Mouse (Mus musculus): ENCODE measurements at regions not wholly inside any gene's neighbourhood (a gene's known extent, or its start where the extent isn't known, plus 50 kb on each side); places are given as distances from the start of the nearest gene placed in this dataset.

- no peak for TF ChIP-seq POLR2AphosphoS2 (IDR thresholded peaks at IDR 0.05; ENCODE audit: insufficient read length, low read depth)
- TF ChIP-seq POLR2A (IDR thresholded peaks at IDR 0.05; ENCODE audit: insufficient read length, low read depth), result no peak
- no peak for TF ChIP-seq CEBPB (IDR thresholded peaks at IDR 0.05; ENCODE audit: insufficient read depth, poor library complexity, severe bottlenecking)
- no peak for TF ChIP-seq MYOG (IDR thresholded peaks at IDR 0.05; ENCODE audit: control insufficient read depth in 1 of 3, insufficient read depth in 1 of 3, insufficient read length in 2 of 3, low read depth in 2 of 3)
- no peak for TF ChIP-seq SRF (IDR thresholded peaks at IDR 0.05; ENCODE audit: control insufficient read depth, insufficient read length, low read depth)
- TF ChIP-seq E2F4 (IDR thresholded peaks at IDR 0.05; ENCODE audit: insufficient read depth), result no peak
- no peak for TF ChIP-seq MAX (IDR thresholded peaks at IDR 0.05; ENCODE audit: low read depth)
Observed at GRCm38 (mm10) chr1:35579992-35580391, 488.2 kb upstream of the Hs6st1 start.
